Mouse (Mus musculus) heart, embryonic 15.5 days (tissue): ENCODE measurements at regions not wholly inside any gene's neighbourhood (a gene's known extent, or its start where the extent isn't known, plus 50 kb on each side); places are given as distances from the start of the nearest gene placed in this dataset.

Experiments used
- ATAC-seq: fragments of 200-750 bp; cut with Nextera tagmentation; replicated peaks from 2 replicates; pipeline ENCODE4 v1.8.0; 2017; ENCODE audit warnings: low read depth, moderate TSS enrichment; ENCODE audit not compliant: insufficient number of reproducible peaks, insufficient read depth, low FRiP score
- H3K27ac ChIP-seq: fragments of 300-500 bp; sonication (generic); 2 replicates; pipeline ENCODE4 v1.5.1; 2015; ENCODE audit warnings: mild to moderate bottlenecking, inconsistent platforms
- H3K27me3 ChIP-seq: fragments of 300-500 bp; sonication (generic); 2 replicates; pipeline ENCODE4 v1.6.1; 2015; ENCODE audit warnings: inconsistent platforms
- H3K36me3 ChIP-seq: fragments of 300-500 bp; sonication (generic); 2 replicates; pipeline ENCODE4 v1.6.1; 2015; ENCODE audit warnings: mild to moderate bottlenecking, inconsistent platforms
- H3K4me1 ChIP-seq: fragments of 300-500 bp; sonication (generic); replicated peaks from 2 replicates; pipeline ENCODE4 v1.6.1; 2015; ENCODE audit warnings: inconsistent platforms
- H3K4me2 ChIP-seq: fragments of 300-500 bp; sonication (generic); 2 replicates; pipeline ENCODE4 v1.6.1; 2015; ENCODE audit warnings: inconsistent platforms, mild to moderate bottlenecking, moderate library complexity
- H3K4me3 ChIP-seq: fragments of 300-500 bp; sonication (generic); 2 replicates; pipeline ENCODE4 v1.5.1; 2015; ENCODE audit warnings: mild to moderate bottlenecking, inconsistent platforms
- H3K9ac ChIP-seq: fragments of 300-500 bp; sonication (generic); 2 replicates; pipeline ENCODE4 v1.6.1; 2015; ENCODE audit warnings: mild to moderate bottlenecking, inconsistent platforms
- H3K9me3 ChIP-seq: fragments of 300-500 bp; sonication (generic); replicated peaks from 2 replicates; pipeline ENCODE4 v1.6.1; 2016; ENCODE audit warnings: inconsistent platforms
- WGBS: fragments of 180-500 bp; shearing (Covaris S2); methylation state at CpG from one replicate; pipeline ENCODE4 v1.1.7; 2015; ENCODE audit warnings: mixed read lengths; 5-methylcytosine and 5-hydroxymethylcytosine counted together

GRCm38 (mm10) chr13:47894331-47894730 lies 366.7 kb upstream of the Id4 start:
- no peak for ATAC-seq
- WGBS = 46% methylated on average over 1 of the region's 1 CpGs

GRCm38 (mm10) chr13:47895256-47895655 lies 365.8 kb upstream of the Id4 start:
- Histone ChIP-seq H3K4me2 (no peak overlapping the region), H3K4me3 (no peak overlapping the region), H3K9ac (no peak overlapping the region), H3K27me3 (no peaks in the 10 kb centered on the region), H3K9me3 (peaks cover 5% of the 10 kb centered on the region), H3K36me3 (no peaks in the 10 kb centered on the region), H3K4me1 (no peaks in the 10 kb centered on the region), H3K27ac (no peak overlapping the region)
- 80% methylated on average over 6 of the region's 6 CpGs for WGBS
- ATAC-seq = no peak

More at GRCm38 (mm10) chr13:47894331-47894730, 366.7 kb upstream of the Id4 start:
- H3K4me2 ChIP-seq = no peak overlapping the region
- peaks cover 5% of the 10 kb centered on the region for H3K9me3 ChIP-seq
- H3K36me3 ChIP-seq = no peaks in the 10 kb centered on the region
- H3K27me3 ChIP-seq = no peaks in the 10 kb centered on the region
- no peaks in the 10 kb centered on the region for H3K4me1 ChIP-seq
- no peak overlapping the region for H3K9ac ChIP-seq
- H3K4me3 ChIP-seq = no peak overlapping the region
- H3K27ac ChIP-seq = no peak overlapping the region

- H3K4me1 ChIP-seq = no peaks in the 10 kb centered on the region
- H3K36me3 ChIP-seq = no peaks in the 10 kb centered on the region
- H3K4me3 ChIP-seq = no peak overlapping the region
- 85% methylated on average over 4 of the region's 4 CpGs for WGBS
- peaks cover 5% of the 10 kb centered on the region for H3K9me3 ChIP-seq
- ATAC-seq = no peak
- H3K9ac ChIP-seq = no peak overlapping the region
- H3K27ac ChIP-seq = no peak overlapping the region
- H3K4me2 ChIP-seq = no peak overlapping the region
- no peaks in the 10 kb centered on the region for H3K27me3 ChIP-seq
These were observed 364.4 kb upstream of the Id4 start for GRCm38 (mm10) chr13:47896646-47897045.

- 67% methylated on average over 9 of the region's 9 CpGs for WGBS
- H3K27ac ChIP-seq = no peak overlapping the region
These were observed 351.0 kb upstream of the Id4 start for GRCm38 (mm10) chr13:47909851-47910530.

GRCm38 (mm10) chr13:47910531-47910910 lies 350.5 kb upstream of the Id4 start:
- H3K9me3 ChIP-seq = no peaks in the 10 kb centered on the region
- no peak overlapping the region for H3K4me3 ChIP-seq
- H3K27ac ChIP-seq = no peak overlapping the region
- ATAC-seq = no peak
- no peaks in the 10 kb centered on the region for H3K36me3 ChIP-seq
- WGBS = 77% methylated on average over 3 of the region's 3 CpGs
- no peak overlapping the region for H3K4me2 ChIP-seq
- no peaks in the 10 kb centered on the region for H3K27me3 ChIP-seq
- no peaks in the 10 kb centered on the region for H3K4me1 ChIP-seq
- H3K9ac ChIP-seq = no peak overlapping the region

More at GRCm38 (mm10) chr13:47909851-47910530, 351.0 kb upstream of the Id4 start:
- Histone ChIP-seq H3K27me3 (no peaks in the 10 kb centered on the region), H3K4me3 (no peak overlapping the region), H3K4me2 (no peak overlapping the region), H3K9me3 (no peaks in the 10 kb centered on the region), H3K4me1 (no peaks in the 10 kb centered on the region), H3K9ac (no peak overlapping the region), H3K36me3 (no peaks in the 10 kb centered on the region)
- no peak for ATAC-seq

GRCm38 (mm10) chr13:47916456-47916855 lies 344.6 kb upstream of the Id4 start:
- Histone ChIP-seq H3K4me3 (no peak overlapping the region), H3K27me3 (no peaks in the 10 kb centered on the region), H3K9ac (no peak overlapping the region), H3K4me1 (no peaks in the 10 kb centered on the region), H3K9me3 (no peaks in the 10 kb centered on the region), H3K36me3 (no peaks in the 10 kb centered on the region), H3K27ac (no peak overlapping the region), H3K4me2 (no peak overlapping the region)
- no peak for ATAC-seq
- WGBS = 74% methylated on average over 8 of the region's 8 CpGs

- no peak overlapping the region for H3K4me2 ChIP-seq
- ATAC-seq = no peak
- WGBS = 94% methylated on average over 3 of the region's 3 CpGs
- no peaks in the 10 kb centered on the region for H3K36me3 ChIP-seq
- H3K9ac ChIP-seq = no peak overlapping the region
- H3K27me3 ChIP-seq = no peaks in the 10 kb centered on the region
- H3K4me3 ChIP-seq = no peak overlapping the region
- no peaks in the 10 kb centered on the region for H3K4me1 ChIP-seq
- H3K27ac ChIP-seq = no peak overlapping the region
- no peaks in the 10 kb centered on the region for H3K9me3 ChIP-seq
These were observed 343.7 kb upstream of the Id4 start for GRCm38 (mm10) chr13:47917370-47917769.

- Histone ChIP-seq H3K36me3 (no peaks in the 10 kb centered on the region), H3K9ac (no peak overlapping the region), H3K27ac (no peak overlapping the region), H3K4me3 (no peak overlapping the region), H3K4me1 (no peaks in the 10 kb centered on the region), H3K27me3 (no peaks in the 10 kb centered on the region), H3K4me2 (no peak overlapping the region), H3K9me3 (no peaks in the 10 kb centered on the region)
- no peak for ATAC-seq
- 47% methylated on average over 5 of the region's 5 CpGs for WGBS
These were observed 340.0 kb upstream of the Id4 start for GRCm38 (mm10) chr13:47921044-47921443.

- Histone ChIP-seq H3K27ac (no peak overlapping the region), H3K9me3 (no peaks in the 10 kb centered on the region), H3K9ac (no peak overlapping the region), H3K27me3 (no peaks in the 10 kb centered on the region), H3K4me3 (no peak overlapping the region), H3K4me2 (no peak overlapping the region), H3K4me1 (peaks cover 4% of the 10 kb centered on the region; the same call in 1 of the 2 replicates), H3K36me3 (no peaks in the 10 kb centered on the region)
- ATAC-seq = no peak
- 94% methylated on average over 2 of the region's 2 CpGs for WGBS
These were observed 320.3 kb upstream of the Id4 start for GRCm38 (mm10) chr13:47940696-47941095.

- H3K9me3 ChIP-seq = no peaks in the 10 kb centered on the region
- H3K27me3 ChIP-seq = no peaks in the 10 kb centered on the region
- H3K36me3 ChIP-seq = no peaks in the 10 kb centered on the region
- no peak overlapping the region for H3K9ac ChIP-seq
- 0 out of 2 replicates have a peak overlapping the region, but pooled peaks have one; percentile 0 for H3K4me3 ChIP-seq
- H3K27ac ChIP-seq = no peak overlapping the region
- peaks cover 4% of the 10 kb centered on the region; the same call in 1 of the 2 replicates for H3K4me1 ChIP-seq
- no peak for ATAC-seq
- peak overlapping the region; percentile 40 for H3K4me2 ChIP-seq
- 20% methylated on average over 8 of the region's 8 CpGs for WGBS
These were observed 318.6 kb upstream of the Id4 start for GRCm38 (mm10) chr13:47942368-47942787.

- H3K4me3 ChIP-seq = no peak overlapping the region
- no peaks in the 10 kb centered on the region for H3K27me3 ChIP-seq
- no peaks in the 10 kb centered on the region for H3K36me3 ChIP-seq
- H3K9ac ChIP-seq = no peak overlapping the region
- H3K4me1 ChIP-seq = peaks cover 4% of the 10 kb centered on the region; the same call in 1 of the 2 replicates
- H3K4me2 ChIP-seq = no peak overlapping the region
- no peak overlapping the region for H3K27ac ChIP-seq
- H3K9me3 ChIP-seq = no peaks in the 10 kb centered on the region
- no peak for ATAC-seq
- WGBS = 77% methylated on average over 5 of the region's 5 CpGs
These were observed 317.4 kb upstream of the Id4 start for GRCm38 (mm10) chr13:47943645-47944044.
